Comparison of ENCODE assay signal across 22 mouse cellular contexts in the genomic region with DNA sequence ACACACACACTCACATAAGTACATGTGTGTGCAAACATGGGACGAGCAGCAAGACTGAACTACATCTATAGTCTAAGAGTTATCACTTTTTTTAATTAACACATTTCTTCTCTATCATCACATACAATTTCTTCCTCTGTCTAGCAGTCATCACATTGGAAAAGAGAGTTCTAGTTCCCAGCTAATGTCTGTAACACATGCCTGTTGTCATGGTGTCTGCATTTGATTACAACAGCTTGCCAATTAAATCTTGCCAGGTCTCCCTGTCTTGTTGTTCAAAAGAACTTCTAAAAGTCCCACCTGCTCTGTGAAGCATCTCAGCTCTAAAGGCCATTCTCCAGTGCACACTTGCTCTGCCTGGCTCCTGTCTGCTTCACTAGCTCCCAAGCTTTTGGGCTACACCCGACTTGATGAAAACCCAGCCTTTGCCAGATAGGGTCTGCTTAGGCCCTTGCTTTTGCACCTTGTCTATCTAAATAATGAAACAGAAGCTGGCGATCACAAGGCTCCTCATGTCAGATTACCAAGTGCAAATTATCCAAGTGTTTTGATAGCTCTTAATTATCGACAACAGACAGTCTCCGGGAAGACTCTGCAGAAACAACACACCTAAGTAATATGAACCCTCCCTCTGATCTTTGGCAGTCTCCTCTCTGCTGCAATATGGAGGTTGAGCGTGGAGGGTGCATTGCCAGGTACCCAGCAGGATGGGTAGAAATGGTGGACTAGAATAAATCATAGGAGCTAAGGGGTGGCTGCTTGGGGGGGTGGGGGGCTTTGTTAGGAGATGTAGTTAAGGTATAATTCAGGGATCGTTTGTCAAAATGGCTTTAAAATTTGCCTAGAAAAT.
A peak's percentile ranks its signal among the peaks of the same experiment; 100 is the strongest.
DNase-seq lines count a peak whose midpoint lies in the region; ATAC-seq and TF ChIP-seq lines count a peak whose summit lies in the region.
"Had no signal": no experiment of that assay in that cellular context is flagged by ENCODE, and none has a peak within 500 bp of the region (broad histone marks: within the 10 kb centered on the region; RNA-seq: fewer than 3 reads in every experiment).

No protein-coding gene starts in this region.

- 53% methylated on average over 7 of the region's 7 CpGs for WGBS in kidney, embryonic 14.5 days
- 50% methylated on average over 7 of the region's 7 CpGs for WGBS in kidney, adult 2 months
- WGBS in forebrain, postnatal 0 days, result 46% methylated on average over 7 of the region's 7 CpGs
- 73% methylated on average over 7 of the region's 7 CpGs for WGBS in limb, embryonic 10.5 days

- no peaks in the 10 kb centered on the region for H3K9me3 ChIP-seq in kidney, embryonic 14.5 days (ENCODE audit: control insufficient read depth, low read length)
- no peaks in the 10 kb centered on the region for H3K9me3 ChIP-seq in forebrain, postnatal 0 days (ENCODE audit: low read length)
- no peaks in the 10 kb centered on the region for H3K9me3 ChIP-seq in limb, embryonic 10.5 days (replicated peaks)
- H3K9me3 ChIP-seq: embryonic facial prominence, embryonic 12.5 days; G1E; heart, embryonic 13.5 days had no signal

- peak; percentile 32 to 50 for DNase-seq in cerebellum, postnatal 10 days
- DNase-seq in kidney, postnatal 10 days, result no peak
- DNase-seq in kidney, postnatal 4 days, result peak; percentile 1 to 2
- no peak for DNase-seq in kidney, adult 2 months
- DNase-seq in forebrain, postnatal 0 days, result peak; percentile 53
- DNase-seq in limb, embryonic 10.5 days (ENCODE audit: low spot score), result no peak
- DNase-seq: adrenal gland, adult 8-10 months; adrenal gland, postnatal 36 days; B cell, adult 2 months; cerebellum, adult 11-12 months; cerebellum, adult 9-10 months; gastrocnemius, postnatal 36 days; heart, adult 11 months; heart, postnatal 36 days had no signal

- ATAC-seq in cerebellum, adult (ENCODE audit: insufficient number of reproducible peaks, low FRiP score, low TSS enrichment), result no peak
- peak; percentile 46; the same call in 1 of the 2 replicates for ATAC-seq in kidney, embryonic 14.5 days (ENCODE audit: low FRiP score, low TSS enrichment)
- ATAC-seq in forebrain, postnatal 0 days, result peak; percentile 66
- ATAC-seq: CD4-positive, CD25-positive, alpha-beta regulatory T cell, adult 4 months; hindbrain, embryonic 16.5 days; inflammation-experienced regulatory T-cells, adult 6 months had no signal

- H3K4me2 ChIP-seq in kidney, embryonic 14.5 days (replicated peaks; ENCODE audit: low read depth, low read length), result no peak overlapping the region
- no peak overlapping the region for H3K4me2 ChIP-seq in forebrain, postnatal 0 days (ENCODE audit: low read depth)
- H3K4me2 ChIP-seq: embryonic facial prominence, embryonic 12.5 days; heart, embryonic 13.5 days had no signal

- no peak overlapping the region for H3K9ac ChIP-seq in kidney, embryonic 14.5 days (ENCODE audit: low read depth, low read length)
- no peak overlapping the region for H3K9ac ChIP-seq in forebrain, postnatal 0 days
- H3K9ac ChIP-seq: embryonic facial prominence, embryonic 12.5 days; heart, embryonic 13.5 days had no signal

- no peak overlapping the region for H3K27ac ChIP-seq in kidney, embryonic 14.5 days (ENCODE audit: low read depth, low read length)
- H3K27ac ChIP-seq in kidney, adult 2 months (ENCODE audit: insufficient read depth, low read depth, low read length), result no peak overlapping the region
- H3K27ac ChIP-seq in forebrain, postnatal 0 days (ENCODE audit: low read depth, low read length), result no peak overlapping the region
- H3K27ac ChIP-seq in limb, embryonic 10.5 days, result no peak overlapping the region
- H3K27ac ChIP-seq: embryonic facial prominence, embryonic 12.5 days; heart, embryonic 13.5 days had no signal

- no peak for TF ChIP-seq CTCF in kidney, adult 2 months (conservative IDR thresholded peaks at IDR 0.05; ENCODE audit: insufficient read depth, insufficient read length, low read depth, low read length)
- TF ChIP-seq CTCF in forebrain, postnatal 0 days (IDR thresholded peaks at IDR 0.05; ENCODE audit: low read depth), result no peak

- H3K4me1 ChIP-seq in kidney, embryonic 14.5 days (ENCODE audit: control insufficient read depth, insufficient read depth, low read length), result no peaks in the 10 kb centered on the region
- H3K4me1 ChIP-seq in kidney, adult 2 months (ENCODE audit: control insufficient read depth, insufficient read depth, low read length), result no peaks in the 10 kb centered on the region
- no peaks in the 10 kb centered on the region for H3K4me1 ChIP-seq in forebrain, postnatal 0 days (ENCODE audit: insufficient read depth)
- peaks cover 24% of the 10 kb centered on the region for H3K4me1 ChIP-seq in limb, embryonic 10.5 days
- H3K4me1 ChIP-seq: embryonic facial prominence, embryonic 12.5 days; heart, embryonic 13.5 days had no signal

- H3K4me3 ChIP-seq in kidney, embryonic 14.5 days (ENCODE audit: low read length), result no peak overlapping the region
- no peak overlapping the region for H3K4me3 ChIP-seq in kidney, adult 2 months (ENCODE audit: insufficient read depth, low read depth, low read length)
- no peak overlapping the region for H3K4me3 ChIP-seq in forebrain, postnatal 0 days (ENCODE audit: low read depth, low read length)
- H3K4me3 ChIP-seq in limb, embryonic 10.5 days, result no peak overlapping the region
- H3K4me3 ChIP-seq: embryonic facial prominence, embryonic 12.5 days; heart, embryonic 13.5 days had no signal

- H3K27me3 ChIP-seq in kidney, embryonic 14.5 days (ENCODE audit: control insufficient read depth, insufficient read depth, low read length), result no peaks in the 10 kb centered on the region
- H3K27me3 ChIP-seq in kidney, adult 2 months (replicated peaks; ENCODE audit: control insufficient read depth, insufficient read depth, low read length), result no peaks in the 10 kb centered on the region
- no peaks in the 10 kb centered on the region for H3K27me3 ChIP-seq in forebrain, postnatal 0 days (ENCODE audit: insufficient read depth, low read length)
- H3K27me3 ChIP-seq in limb, embryonic 10.5 days (ENCODE audit: low read depth, poor library complexity, severe bottlenecking), result no peaks in the 10 kb centered on the region
- H3K27me3 ChIP-seq: embryonic facial prominence, embryonic 12.5 days; heart, embryonic 13.5 days had no signal

- no peaks in the 10 kb centered on the region for H3K36me3 ChIP-seq in kidney, embryonic 14.5 days (ENCODE audit: control insufficient read depth, insufficient read depth, low read length)
- no peaks in the 10 kb centered on the region for H3K36me3 ChIP-seq in kidney, adult 2 months (ENCODE audit: control insufficient read depth, insufficient read depth, low read length)
- no peaks in the 10 kb centered on the region for H3K36me3 ChIP-seq in forebrain, postnatal 0 days (ENCODE audit: insufficient read depth)
- peaks cover 9% of the 10 kb centered on the region; the same call in 1 of the 2 replicates for H3K36me3 ChIP-seq in limb, embryonic 10.5 days
- H3K36me3 ChIP-seq: embryonic facial prominence, embryonic 12.5 days; G1E; heart, embryonic 13.5 days had no signal

- TF ChIP-seq POLR2A in kidney, adult 2 months (IDR thresholded peaks at IDR 0.05; ENCODE audit: low read depth, low read length), result no peak

Comparison
In these comparisons a context has a peak if more than half of its experiments do, and no peak if none do; other contexts are left out.
1. DNase-seq: peak in cerebellum, postnatal 10 days (2 of 2), kidney, postnatal 4 days (2 of 2) and forebrain, postnatal 0 days (single experiment); none in kidney, postnatal 10 days (single experiment), kidney, adult 2 months (single experiment) and limb, embryonic 10.5 days (single experiment).